16 mouse cellular contexts compared by ENCODE assay signal in the genomic region with DNA sequence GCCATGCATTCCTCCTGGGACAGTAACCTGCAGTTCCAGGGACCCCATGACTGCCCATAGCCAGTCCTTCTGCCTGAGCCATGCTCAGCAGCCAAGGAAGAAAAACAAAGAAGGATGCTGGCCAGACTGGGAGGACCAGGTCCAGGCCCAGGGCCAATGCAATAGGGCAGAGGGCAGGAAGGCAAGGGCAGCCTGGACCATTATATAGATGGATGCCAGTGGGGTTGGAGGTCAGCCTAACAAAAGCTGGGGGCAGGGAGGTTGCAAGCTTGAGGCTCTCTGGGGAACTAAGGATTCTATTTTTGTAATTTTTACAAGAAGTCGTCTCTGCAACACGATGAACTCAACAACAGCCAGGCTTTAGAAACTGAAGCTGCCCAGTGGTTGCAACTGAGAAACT.
A peak's percentile ranks its signal among the peaks of the same experiment; 100 is the strongest.
DNase-seq lines count a peak whose midpoint lies in the region; ATAC-seq and TF ChIP-seq lines count a peak whose summit lies in the region.
"Had no signal": no experiment of that assay in that cellular context is flagged by ENCODE, and none has a peak within 500 bp of the region (broad histone marks: within the 10 kb centered on the region; RNA-seq: fewer than 3 reads in every experiment).

No protein-coding gene starts in this region.

- H3K4me3 ChIP-seq in lung, postnatal 0 days (ENCODE audit: low read depth, low read length), result no peak overlapping the region
- no peak overlapping the region for H3K4me3 ChIP-seq in heart, embryonic 10.5 days
- H3K4me3 ChIP-seq: limb, embryonic 13.5 days had no signal

- H3K9ac ChIP-seq in lung, postnatal 0 days (replicated peaks; ENCODE audit: low read depth), result no peak overlapping the region
- H3K9ac ChIP-seq: hindbrain, embryonic 14.5 days; limb, embryonic 13.5 days; liver, postnatal 0 days had no signal

- no peak overlapping the region for H3K27ac ChIP-seq in lung, postnatal 0 days (ENCODE audit: low read length)
- H3K27ac ChIP-seq in heart, embryonic 10.5 days, result no peak overlapping the region; the same call in 1 of the 2 replicates
- H3K27ac ChIP-seq: hindbrain, embryonic 14.5 days; kidney, postnatal 0 days; limb, embryonic 13.5 days had no signal

- no peaks in the 10 kb centered on the region for H3K9me3 ChIP-seq in lung, postnatal 0 days (ENCODE audit: low read length)
- H3K9me3 ChIP-seq in heart, embryonic 10.5 days, result no peaks in the 10 kb centered on the region
- H3K9me3 ChIP-seq: limb, embryonic 13.5 days had no signal

- 44% methylated on average over 2 of the region's 2 CpGs for WGBS in lung, postnatal 0 days
- 48% methylated on average over 2 of the region's 2 CpGs for WGBS in heart, embryonic 10.5 days

- TF ChIP-seq EP300 in lung, postnatal 0 days (IDR thresholded peaks at IDR 0.05), result no peak

- 0 out of 2 replicates have a peak, but pooled peaks cover 4% of the 10 kb centered on the region for H3K4me1 ChIP-seq in lung, postnatal 0 days (ENCODE audit: insufficient read depth, low read depth, low read length)
- H3K4me1 ChIP-seq in heart, embryonic 10.5 days, result peaks cover 27% of the 10 kb centered on the region

- no peaks in the 10 kb centered on the region for H3K36me3 ChIP-seq in lung, postnatal 0 days (ENCODE audit: insufficient read depth, low read length)
- H3K36me3 ChIP-seq in heart, embryonic 10.5 days, result no peaks in the 10 kb centered on the region

- peak; percentile 66 to 84 for DNase-seq in adrenal gland, adult (ENCODE audit: inconsistent age in 2 of 2, low spot score in 1 of 2)
- no peak for DNase-seq in adrenal gland, postnatal 4 days (ENCODE audit: low spot score in 2 of 2)
- DNase-seq in lung, postnatal 25 days (ENCODE audit: low spot score), result peak; percentile 13
- DNase-seq in lung, postnatal 0 days (ENCODE audit: low spot score), result no peak
- peak; percentile 51 for DNase-seq in embryo, embryonic 10.5 days (ENCODE audit: low spot score)
- DNase-seq in kidney, postnatal 4 days, result peak; percentile 37 to 53
- DNase-seq in heart, postnatal 4 days, result no peak
- no peak for DNase-seq in heart, embryonic 10.5 days (ENCODE audit: low spot score)
- DNase-seq: cerebellum, postnatal 36 days; gastrocnemius, postnatal 14 days; layer of hippocampus, postnatal 36 days; liver, postnatal 0 days had no signal

- ATAC-seq in lung, postnatal 0 days, result no peak
- ATAC-seq: forebrain, embryonic 16.5 days; liver, postnatal 0 days had no signal

- H3K4me2 ChIP-seq in lung, postnatal 0 days (replicated peaks; ENCODE audit: low read depth, low read length), result no peak overlapping the region
- H3K4me2 ChIP-seq: hindbrain, embryonic 14.5 days; limb, embryonic 13.5 days had no signal

- TF ChIP-seq CTCF in lung, postnatal 0 days (IDR thresholded peaks at IDR 0.05), result no peak

- H3K27me3 ChIP-seq in lung, postnatal 0 days (replicated peaks; ENCODE audit: insufficient read depth, low read length), result no peaks in the 10 kb centered on the region
- no peaks in the 10 kb centered on the region for H3K27me3 ChIP-seq in heart, embryonic 10.5 days (ENCODE audit: insufficient read depth, poor library complexity, severe bottlenecking)
- H3K27me3 ChIP-seq: limb, embryonic 13.5 days had no signal

Comparison
In these comparisons a context has a peak if more than half of its experiments do, and no peak if none do; other contexts are left out.
1. DNase-seq: peak in adrenal gland, adult (2 of 2), lung, postnatal 25 days (single experiment), embryo, embryonic 10.5 days (single experiment) and kidney, postnatal 4 days (2 of 2); none in adrenal gland, postnatal 4 days (0 of 2), lung, postnatal 0 days (single experiment), heart, postnatal 4 days (single experiment) and heart, embryonic 10.5 days (single experiment).